Mouse (Mus musculus) small intestine, adult 2 months (tissue): Measurements from ENCODE around the gene Slc35f2.
A peak's percentile ranks its signal among the peaks of the same experiment; 100 is the strongest.

Experiments
- CTCF ChIP-seq: fragments of 200-500 bp; IDR thresholded peaks from 2 replicates; pipeline ENCODE4 v1.5.1; 2012; ENCODE audit warnings: low read depth, mild to moderate bottlenecking, control low read depth, inconsistent platforms, low read length, moderate library complexity, mixed read lengths; ENCODE audit not compliant: insufficient replicate concordance, insufficient read length; ENCODE audit errors: extremely low read depth
- POLR2A ChIP-seq: fragments of 200-500 bp; IDR thresholded peaks from 2 replicates; pipeline ENCODE4 v1.6.1; 2012; ENCODE audit warnings: low read depth, mild to moderate bottlenecking, control low read depth, inconsistent platforms, low read length, moderate library complexity

DNA sequence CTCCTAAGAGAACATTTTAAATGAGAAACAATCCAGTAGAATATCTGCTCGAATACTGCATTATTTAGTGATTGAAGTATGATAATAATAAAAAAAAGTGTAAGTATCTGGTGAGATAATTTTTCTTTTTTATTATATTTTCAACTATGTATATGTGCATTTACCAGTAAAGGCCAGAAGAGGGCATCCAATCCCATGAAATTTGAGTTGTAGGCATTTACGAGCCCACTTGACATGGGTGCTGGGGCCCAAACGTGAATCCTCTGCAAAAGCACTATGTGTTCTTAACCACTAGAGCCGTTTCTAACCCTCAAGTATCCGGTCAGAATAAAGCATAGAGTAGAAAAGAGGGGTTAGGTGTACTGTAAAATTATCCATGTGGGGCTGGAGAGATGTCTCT, 20.4 kb upstream of the Slc35f2 start:
- peak; percentile 18; the same call in 1 of the 2 replicates for TF ChIP-seq CTCF
- no peak for TF ChIP-seq POLR2A
